Mouse (Mus musculus): Measurements from ENCODE around the gene Brix1.
"Not testable (repeated sequence)": the region's sequence is repeated elsewhere in the genome, so short reads cannot be mapped to it uniquely, and the experiment has no call there.

Gene Brix1

DNA sequence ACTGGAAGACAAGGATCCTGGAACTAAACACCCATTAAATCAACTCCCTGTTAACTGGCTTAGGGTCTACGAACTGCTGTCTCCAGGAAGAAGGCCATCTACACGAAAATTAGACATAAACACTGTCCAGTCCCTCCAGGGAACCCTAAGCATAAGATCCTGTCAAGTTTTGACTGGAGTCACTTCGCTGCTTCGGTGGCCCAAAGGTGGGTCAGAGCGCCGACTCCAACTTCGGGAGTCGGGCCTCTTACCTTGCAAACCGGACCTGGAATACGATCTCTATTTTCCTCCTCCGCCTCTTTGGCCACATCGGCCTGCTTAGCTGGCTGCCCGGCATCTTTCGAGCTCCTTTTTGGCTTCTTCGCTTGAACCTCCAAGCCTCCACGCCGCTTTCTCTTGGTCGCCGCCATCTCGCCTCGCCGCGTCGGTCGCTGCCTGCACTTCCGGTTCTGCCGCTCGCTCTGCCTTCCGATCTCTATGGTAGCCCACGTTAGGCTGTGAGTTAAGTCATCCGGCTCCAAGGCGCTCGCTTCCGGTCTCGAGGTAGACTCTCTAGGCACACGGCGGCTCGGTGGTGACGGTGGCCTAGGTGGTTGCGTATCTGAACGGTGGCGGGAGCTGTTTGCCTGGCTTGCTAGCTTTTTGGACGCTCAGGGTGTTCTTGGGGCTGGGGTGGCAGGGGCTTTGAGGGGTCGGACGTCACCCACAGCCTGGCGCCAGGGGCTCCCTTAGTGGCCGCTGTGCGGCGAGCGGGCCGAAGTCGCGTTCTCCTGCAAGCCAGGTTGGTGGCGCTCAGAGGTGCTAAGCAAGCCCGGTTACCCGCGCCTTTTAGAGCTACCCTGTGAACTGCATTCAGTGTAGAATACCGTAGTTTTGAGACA is at the start of gene Brix1, which contains the start of gene Rad1:
Gene Brix1 (minus strand): TSS at position 464 of the 881 bp plus-strand sequence.
Gene Rad1 (plus strand): TSS at position 535 of the 881 bp plus-strand sequence.
- DNase-seq: peak; percentile 94

DNA sequence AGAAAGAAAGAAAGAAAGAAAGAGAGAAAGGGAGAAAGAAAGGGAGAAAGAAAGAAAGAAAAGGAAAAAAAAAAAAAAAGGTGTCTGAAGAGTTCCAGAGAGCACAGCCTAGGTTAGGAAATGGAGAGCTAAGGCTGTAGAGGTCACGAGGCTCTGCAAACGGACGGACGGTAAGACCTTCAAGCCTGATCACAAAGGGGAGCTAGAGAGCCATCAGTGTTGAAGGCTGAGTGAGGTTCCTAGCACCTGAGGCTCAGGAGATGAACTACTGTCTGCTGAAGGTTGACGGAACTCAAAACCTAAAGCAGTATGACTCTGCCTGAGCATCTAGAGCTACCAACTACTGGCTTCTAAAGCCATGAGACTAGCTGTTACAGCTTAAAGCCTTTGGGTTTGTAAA is 48.8 kb upstream of the Brix1 start:
- no peak for DNase-seq

DNA sequence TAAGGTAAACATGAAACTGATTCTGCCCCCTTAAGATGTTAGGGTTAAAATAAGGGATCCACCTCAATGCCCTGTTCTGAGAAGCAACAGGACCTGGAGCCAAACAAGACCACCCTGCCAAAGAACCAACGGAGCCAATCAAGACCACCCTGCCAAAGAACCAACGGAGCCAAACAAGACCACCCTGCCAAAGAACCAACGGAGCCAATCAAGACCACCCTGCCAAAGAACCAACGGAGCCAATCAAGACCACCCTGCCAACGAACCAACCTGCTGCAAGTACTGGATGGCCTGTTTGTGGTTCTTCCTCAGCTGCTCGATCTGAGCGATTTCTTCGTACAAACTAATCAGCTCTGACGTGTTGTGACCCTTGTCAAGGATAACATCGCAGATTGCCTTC is 47.6 kb upstream of the Brix1 start:
- not testable (repeated sequence) for DNase-seq

DNA sequence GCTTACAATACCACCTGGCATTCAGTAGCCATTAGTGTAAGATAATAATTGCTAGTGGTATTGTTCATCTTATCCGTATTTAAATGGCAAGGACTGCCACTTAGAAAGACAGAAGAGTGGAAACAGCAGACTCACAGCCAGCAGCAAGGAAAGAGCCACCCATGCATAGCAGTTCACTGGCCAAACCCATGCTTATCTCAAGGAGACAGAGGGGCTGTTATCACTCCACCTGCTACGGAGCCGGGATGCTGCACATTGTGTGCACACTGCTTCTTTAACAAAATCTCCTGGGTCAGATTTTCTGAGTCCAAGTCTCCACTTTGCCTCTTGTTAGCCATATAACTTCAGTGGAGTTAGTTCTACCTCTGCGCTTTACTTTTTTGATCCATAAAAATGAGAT is 45.6 kb upstream of the Brix1 start:
- peak; percentile 33 for DNase-seq

DNA sequence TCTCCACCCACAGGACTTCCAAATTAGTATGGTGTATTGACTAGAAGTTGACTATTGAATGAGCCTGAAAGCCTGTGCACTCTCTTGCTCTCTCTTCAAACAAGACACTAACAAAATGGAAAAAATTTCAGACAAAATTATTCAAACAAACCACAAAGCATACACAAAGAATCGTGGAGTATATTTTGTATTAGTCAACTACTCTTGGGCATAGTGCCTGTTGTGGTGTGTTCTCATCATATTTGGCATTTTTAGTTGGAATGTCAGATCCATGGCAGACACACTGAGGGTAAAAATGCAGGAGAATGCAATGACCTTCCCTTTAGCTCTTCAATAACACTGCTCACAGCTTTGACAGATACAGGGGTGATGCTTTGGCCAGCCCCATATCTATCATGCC is 40.1 kb upstream of the Brix1 start:
- no peak for DNase-seq

DNA sequence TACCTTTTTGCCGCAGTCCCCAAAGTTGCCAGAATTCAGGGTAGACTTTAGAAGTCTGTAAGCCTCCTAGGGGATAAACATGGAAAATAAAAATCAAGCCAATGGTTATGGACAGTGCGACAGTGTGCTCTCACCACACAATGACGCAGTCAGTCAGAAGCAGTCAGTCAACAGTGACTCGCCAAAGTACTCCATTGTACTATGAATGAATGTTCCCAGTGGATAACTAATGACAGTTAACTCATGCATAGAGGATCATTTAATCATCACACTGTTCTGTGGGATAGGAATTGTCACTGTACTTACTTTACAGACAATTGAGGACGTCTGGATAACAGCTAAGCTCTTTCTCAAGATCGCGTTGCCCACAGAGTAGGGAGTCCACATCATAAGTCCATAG is 29.4 kb upstream of the Brix1 start:
- no peak for DNase-seq

DNA sequence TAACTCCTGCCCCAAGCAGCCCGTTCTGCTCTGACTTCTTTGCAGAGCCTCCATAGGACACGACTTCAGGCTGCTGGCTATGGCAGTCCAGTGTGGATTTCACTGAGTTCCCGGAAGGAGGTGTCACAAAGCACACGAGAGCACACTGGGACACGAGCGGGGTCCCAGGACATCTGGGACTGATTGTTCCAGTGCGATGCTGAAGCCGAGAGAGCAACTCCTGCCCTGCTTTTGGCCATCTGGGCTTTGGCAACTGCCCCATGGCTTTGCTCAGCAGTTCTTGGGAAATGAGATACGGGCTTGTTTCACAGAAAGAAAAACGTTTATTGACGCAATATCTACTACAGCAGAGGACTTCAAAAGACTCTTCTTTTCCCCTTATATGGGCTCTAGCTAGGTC is 20.4 kb upstream of the Brix1 start:
- no peak for DNase-seq

DNA sequence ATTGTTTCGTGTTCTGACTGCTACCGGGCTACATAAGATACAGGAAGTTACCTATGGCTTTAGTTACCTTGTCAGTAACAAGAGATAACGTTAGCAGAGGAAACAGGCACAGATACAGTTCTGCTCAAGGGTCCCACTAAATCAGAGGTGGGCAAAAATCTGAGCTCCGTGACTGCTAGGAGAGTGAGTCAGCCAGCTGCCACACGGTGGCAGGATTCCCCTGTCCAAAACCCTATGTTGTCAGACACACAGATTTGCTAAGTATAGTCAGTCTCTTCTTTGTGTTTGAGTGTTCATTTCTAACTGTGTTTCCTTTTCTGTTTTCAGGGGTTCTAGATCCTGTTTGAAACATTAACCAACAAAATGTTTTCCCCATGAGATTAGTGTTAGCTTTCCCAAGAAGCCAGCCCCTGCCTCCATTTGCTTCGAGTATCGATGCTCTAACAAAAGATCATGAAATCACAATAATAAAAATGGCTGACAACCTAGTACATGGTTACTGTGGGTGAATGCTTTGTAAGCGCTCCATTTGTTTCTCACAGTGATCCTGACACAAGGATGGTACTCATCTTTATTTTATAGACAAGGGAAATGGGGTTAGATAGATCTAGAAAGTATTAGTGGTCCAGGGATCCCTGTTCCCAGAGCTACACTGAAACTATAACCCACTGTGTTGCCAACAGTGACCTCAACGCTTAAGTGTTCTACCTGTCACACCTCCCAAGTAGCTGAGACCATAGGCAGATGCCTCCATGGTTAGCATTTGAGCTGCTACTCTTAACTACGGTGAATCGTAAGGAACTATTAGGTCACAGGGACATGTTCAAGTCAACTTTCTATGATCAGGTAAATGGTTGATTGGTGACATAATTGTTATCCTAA is 15.3 kb upstream of the Brix1 start:
- peak; percentile 34 for DNase-seq

DNA sequence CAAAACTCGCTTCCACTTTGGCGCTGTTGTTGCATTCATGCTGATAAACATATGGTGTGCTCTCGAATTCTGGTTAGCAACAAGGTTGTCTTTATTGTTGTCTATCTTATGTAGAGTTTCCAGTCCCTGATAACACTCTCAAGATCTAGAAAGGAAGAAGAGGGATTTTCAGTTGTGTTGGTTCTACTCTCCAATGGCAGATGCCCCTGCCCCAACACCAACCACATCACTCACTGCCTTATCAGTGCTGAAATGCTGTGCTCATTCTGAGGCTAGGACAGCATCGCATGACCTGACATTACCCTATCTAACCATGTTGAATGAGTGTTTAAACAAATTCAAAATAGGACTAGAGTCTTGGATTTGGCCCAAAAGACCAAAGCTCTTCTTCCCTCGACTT is 14.3 kb upstream of the Brix1 start:
- no peak for DNase-seq

DNA sequence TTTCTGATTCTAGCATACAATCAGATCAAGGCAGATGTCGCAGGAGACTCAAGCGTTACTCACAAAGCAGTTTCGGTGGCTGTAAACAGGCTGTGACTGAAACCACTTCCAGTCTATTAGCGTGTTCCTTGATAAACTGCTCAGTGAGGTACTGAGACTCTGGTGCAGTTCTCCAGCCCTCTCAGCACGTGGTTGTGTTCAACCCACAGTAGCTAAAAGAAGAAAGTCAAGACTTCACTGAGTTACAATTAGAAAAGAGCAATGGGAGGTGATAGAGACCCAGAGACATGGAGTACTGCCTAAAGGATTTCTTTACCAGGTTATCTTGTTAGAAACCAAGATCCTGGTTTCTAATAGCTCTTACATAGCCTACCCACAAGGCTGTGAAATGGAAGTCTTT is 13.8 kb upstream of the Brix1 start:
- no peak for DNase-seq

DNA sequence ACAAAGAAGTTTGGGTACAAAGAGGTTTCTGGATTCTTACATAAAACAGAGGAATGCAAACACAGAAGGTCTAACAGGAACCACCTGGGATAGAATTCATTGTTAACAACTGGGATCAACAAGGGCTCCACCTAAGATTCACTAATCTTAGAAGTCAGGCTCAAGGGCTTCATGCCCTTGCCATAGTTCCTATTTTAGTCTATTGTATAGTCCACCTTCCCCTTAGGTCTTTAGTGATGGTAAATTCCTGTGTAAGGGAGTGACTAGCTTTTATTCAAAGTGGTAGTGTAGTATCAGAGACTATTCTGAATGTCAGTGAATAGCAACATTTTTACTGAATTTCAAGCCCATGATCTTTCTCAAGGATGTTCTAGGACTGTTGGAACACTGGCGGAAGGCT is 10.9 kb upstream of the Brix1 start:
- DNase-seq: not testable (repeated sequence)

DNA sequence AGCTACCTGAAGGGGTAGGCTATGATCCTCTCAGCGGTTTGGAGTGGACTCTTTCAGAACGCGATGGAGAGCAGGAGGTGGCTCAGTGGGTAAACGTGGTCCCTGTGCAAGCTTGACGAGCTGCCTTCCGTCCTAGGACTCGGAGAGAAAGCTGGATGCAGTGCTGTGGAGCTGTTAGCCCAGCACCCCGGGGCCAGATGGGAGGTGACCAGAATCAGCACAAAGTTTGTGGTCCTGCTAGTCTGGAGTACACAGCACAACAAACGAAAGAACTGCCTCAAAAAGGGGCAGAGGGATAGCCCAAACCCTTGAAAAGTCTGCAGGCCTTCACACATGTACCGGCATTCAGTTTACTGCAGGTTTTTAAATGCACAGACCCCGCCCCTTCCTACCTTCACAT is 10.2 kb upstream of the Brix1 start:
- no peak for DNase-seq

DNA sequence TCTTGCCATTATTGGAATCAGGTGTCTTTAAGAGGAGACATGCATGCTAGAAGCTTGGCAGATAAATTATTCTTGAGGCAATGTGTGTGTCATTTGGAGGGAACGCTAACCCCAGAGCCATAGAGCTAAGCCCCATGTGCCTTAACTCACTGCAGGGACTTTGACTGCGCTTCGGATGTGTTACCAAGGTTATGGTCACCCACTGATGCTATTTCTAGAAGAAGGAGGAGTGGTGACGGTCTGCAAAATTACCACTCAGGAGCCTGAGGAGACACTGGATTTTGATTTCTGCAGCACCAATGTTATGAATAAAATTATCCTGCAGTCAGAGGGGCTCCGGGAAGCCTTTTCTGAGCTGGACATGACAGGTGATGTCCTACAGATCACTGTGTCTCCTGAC is 4.4 kb upstream of the Brix1 start:
- DNase-seq: no peak

DNA sequence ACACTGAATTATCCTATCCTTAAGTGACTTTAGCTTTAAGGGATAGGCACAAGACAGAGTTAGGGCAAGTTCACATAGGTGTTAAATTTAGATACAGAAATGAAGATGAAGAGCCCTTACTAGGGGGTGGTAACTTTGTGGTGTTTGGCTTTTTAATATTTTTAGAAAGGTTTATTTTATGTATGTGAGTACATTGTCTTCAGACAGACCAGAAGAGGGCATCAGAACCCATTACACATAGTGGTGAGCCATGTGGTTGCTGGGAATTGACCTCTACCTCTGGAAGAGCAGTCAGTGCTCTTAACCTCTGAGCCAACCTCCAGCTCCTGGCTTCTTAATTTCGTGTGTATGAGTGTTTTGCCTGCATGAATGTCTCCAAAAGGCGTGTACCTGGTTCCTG is 1.5 kb upstream of the Brix1 start:
- DNase-seq: peak; percentile 11

DNA sequence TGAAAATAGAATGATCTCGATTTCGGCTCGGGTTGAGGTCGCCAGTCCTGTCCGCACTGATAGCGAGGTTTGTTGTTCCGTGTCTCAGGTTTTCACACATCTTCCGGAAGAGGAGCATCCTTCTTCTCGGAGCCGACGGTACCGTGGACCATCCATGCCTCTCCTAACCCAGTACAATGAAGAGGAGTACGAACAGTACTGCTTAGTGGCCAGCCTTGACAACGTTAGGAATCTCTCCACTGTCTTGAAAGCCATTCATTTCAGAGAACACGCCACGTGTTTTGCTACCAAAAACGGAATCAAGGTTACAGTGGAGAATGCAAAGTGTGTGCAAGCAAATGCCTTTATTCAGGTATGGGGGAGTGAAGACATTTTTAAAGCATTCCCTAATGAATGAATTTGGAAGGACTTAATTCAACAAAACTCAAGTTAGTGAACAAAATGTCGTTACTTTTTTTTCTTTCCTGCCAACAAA is 655 bp upstream of the Brix1 start:
- DNase-seq: no peak

DNA sequence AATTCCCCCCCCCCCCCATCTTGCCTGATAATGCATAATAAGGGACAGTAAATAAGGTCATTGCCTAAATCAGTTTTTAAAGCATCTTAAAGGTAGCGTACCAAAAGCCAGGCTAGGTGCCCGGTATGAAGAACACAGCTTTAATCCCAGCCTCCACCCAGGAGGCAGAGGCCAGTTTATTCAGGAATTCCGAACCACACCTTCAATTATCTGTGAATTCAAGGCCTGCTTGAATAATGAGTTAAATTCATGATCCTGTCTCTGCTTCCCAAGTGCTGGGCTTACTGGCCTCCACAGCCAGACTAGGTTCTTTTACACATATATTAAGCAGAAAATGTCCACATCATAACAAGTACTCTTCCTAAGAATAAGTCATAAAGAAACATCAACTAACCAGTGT is 14.8 kb downstream of the Brix1 start:
- DNase-seq: no peak

DNA sequence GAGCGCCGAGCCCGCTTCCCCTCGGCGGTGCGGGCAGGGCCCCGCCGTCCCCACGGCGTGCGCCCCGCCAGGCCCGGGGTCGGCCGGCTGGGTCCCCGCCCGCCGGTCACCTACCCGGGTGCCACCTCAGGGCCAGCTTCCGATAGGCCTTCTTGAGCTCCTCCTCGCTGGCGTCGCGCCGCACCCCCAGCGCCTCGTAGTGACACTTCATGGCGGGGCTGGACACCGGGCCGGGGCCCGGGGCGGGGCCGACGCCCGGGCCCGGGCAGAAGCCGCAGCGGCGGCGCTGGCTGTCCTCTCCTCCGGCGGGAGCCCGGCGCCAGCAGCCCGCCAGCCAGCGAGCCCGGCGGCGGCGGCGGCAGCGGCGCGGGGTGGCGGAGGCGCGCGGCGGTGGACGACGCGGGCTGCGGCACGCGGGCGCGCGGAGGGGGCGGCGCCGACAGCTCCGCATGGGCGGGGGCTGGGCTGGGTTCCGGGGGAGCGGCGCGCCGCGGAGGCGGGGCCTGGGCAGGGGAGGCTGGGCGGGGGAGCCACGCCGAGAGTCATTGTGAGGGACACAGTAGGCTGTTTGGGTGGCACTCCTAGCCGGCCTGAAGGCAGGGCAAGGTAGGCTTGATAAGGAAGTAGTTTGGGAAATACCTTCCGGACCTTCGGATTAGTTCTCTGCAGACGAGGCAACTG is 15.5 kb downstream of the Brix1 start, which contains the start of gene Dnajc21:
Gene Dnajc21 (minus strand): TSS at position 366 of the 681 bp plus-strand sequence.
- peak; percentile 91 for DNase-seq

DNA sequence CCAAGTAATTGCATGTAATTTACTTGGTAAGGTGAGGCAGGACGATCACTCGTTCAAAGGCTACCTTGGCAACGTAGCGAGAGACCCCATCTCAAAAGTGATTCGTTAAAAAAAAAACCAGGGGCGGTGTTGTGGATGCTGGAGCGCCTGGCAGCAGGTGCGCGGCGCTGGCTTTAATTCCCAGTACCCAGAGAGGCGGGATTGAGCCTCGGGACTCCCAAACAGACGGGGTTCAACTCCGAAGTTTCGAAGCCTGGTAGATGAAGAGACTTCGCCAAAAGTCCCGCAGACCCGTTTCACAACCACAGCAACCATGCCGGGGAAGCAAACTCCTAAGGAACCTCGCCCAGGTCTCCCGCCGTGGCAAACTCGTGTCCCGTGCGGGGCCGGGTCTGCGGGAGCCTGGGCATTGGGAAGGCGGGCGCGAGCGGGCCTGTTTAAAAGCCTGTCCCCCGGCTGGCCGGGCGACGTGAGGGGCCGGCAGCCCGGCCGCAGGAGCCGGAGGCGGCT is 16.1 kb downstream of the Brix1 start:
- no peak for DNase-seq

DNA sequence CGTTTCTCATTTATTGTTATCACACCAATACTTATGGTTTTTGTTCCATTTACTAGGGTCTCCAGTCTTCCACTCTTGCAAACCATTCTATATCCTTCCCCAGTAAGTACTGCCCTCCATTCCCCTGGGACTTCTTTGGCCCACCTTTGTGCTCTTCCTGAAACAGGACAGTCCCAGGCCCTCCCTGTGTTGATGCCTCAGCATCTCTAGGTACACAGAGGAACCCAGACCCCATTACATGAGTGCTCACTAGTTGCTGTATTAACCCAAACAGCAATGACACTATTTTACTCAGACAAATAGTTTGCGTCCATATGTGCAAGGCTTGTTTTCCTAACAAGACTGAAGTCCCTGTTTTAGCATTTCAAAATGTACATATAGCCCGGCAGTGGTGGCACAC is 17.0 kb downstream of the Brix1 start:
- no peak for DNase-seq

DNA sequence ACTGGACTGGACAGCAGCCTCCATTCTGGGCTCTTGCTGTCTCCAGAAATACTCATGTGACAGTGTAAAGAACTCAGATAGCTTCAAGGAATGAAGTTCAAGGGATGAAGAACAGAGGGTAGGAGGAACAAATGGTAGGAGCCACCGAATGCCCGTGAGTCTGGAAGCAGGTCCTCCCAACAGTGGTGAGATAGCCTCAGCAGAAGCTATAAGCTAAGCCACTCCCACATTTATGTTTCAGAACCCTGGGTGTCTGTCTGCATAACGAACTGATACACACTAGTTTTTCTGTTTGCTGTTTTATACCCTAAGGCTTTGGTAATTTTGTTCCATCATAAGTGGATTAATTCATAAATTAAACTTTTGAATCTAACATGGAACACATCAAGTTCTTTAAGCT is 21.1 kb downstream of the Brix1 start:
- no peak for DNase-seq

DNA sequence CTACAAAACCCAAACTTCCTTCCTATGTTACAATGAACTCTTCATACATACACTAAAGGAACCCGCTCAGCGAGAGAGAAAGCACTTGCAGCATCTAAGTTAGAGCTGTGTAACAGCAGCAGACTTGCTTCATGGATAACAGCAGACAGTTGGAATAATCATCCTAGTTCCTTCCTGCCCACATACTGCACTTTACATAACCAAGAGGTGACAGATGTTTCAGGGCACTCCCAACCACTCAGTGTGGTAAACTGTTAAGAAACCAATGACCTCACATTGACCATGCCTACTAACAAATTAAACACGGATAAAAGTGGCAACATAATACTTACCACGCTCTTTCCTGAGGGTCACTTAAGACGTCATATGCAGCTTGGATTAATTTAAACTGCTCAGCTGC is 22.2 kb downstream of the Brix1 start:
- DNase-seq: no peak

DNA sequence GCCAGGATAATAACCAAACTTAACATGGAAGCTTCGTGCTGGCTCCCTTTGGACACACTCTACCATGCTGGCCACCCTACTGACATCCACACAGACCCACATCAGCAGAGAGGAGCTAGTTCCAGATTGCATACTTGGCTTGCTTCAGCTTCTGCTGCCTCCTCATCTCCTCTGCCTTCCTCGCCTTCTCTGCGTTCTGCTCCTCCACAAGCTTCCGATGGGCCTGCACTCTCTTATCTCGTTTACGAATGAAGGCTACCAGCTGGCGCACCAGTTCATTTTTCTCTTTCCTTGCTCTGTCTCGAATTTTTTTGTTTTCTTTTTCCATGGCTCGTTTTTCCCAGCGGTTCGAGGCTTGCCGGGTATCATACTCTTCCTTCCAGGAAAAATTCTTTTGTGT is 24.8 kb downstream of the Brix1 start:
- DNase-seq: no peak

DNA sequence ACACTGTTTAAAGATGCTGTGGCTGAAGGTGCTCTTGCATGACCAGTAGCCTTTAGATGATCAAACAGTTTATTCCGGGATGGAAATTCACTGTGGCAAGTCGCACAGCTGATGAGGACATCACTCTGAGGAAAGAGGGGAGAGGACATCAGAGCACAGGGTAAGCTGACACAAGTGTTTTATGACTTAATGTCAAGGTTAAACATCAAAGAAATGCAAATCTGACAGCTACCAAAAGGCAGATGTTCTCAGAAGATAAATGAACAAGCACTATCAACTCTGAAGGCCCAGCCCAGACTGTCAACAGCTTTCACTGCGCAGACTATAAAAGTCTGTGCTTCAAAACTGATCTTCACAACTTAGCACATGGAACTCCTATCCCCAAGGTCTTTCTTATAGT is 38.6 kb downstream of the Brix1 start:
- DNase-seq: no peak

Data from liver (tissue).